Mouse (Mus musculus) heart, embryonic 15.5 days (tissue): Measurements from ENCODE around the gene Rhox2c. TPM values are rescaled to one million over a fixed set of nuclear protein-coding genes. Genes with fewer than 3 reads are reported as not detected.
"Not testable (repeated sequence)": the region's sequence is repeated elsewhere in the genome, so short reads cannot be mapped to it uniquely, and the experiment has no call there.

ENCODE experiments used
- ATAC-seq: fragments of 200-750 bp; cut with Nextera tagmentation; replicated peaks from 2 replicates; pipeline ENCODE4 v1.8.0; 2017; ENCODE audit warnings: low read depth, moderate TSS enrichment; ENCODE audit not compliant: insufficient number of reproducible peaks, insufficient read depth, low FRiP score
- H3K27ac ChIP-seq: fragments of 300-500 bp; sonication (generic); 2 replicates; pipeline ENCODE4 v1.5.1; 2015; ENCODE audit warnings: mild to moderate bottlenecking, inconsistent platforms
- H3K27me3 ChIP-seq: fragments of 300-500 bp; sonication (generic); 2 replicates; pipeline ENCODE4 v1.6.1; 2015; ENCODE audit warnings: inconsistent platforms
- H3K36me3 ChIP-seq: fragments of 300-500 bp; sonication (generic); 2 replicates; pipeline ENCODE4 v1.6.1; 2015; ENCODE audit warnings: mild to moderate bottlenecking, inconsistent platforms
- H3K4me1 ChIP-seq: fragments of 300-500 bp; sonication (generic); replicated peaks from 2 replicates; pipeline ENCODE4 v1.6.1; 2015; ENCODE audit warnings: inconsistent platforms
- H3K4me2 ChIP-seq: fragments of 300-500 bp; sonication (generic); 2 replicates; pipeline ENCODE4 v1.6.1; 2015; ENCODE audit warnings: inconsistent platforms, mild to moderate bottlenecking, moderate library complexity
- H3K4me3 ChIP-seq: fragments of 300-500 bp; sonication (generic); 2 replicates; pipeline ENCODE4 v1.5.1; 2015; ENCODE audit warnings: mild to moderate bottlenecking, inconsistent platforms
- H3K9ac ChIP-seq: fragments of 300-500 bp; sonication (generic); 2 replicates; pipeline ENCODE4 v1.6.1; 2015; ENCODE audit warnings: mild to moderate bottlenecking, inconsistent platforms
- H3K9me3 ChIP-seq: fragments of 300-500 bp; sonication (generic); replicated peaks from 2 replicates; pipeline ENCODE4 v1.6.1; 2016; ENCODE audit warnings: inconsistent platforms
- WGBS: fragments of 180-500 bp; shearing (Covaris S2); methylation state at CpG from one replicate; pipeline ENCODE4 v1.1.7; 2015; ENCODE audit warnings: mixed read lengths; 5-methylcytosine and 5-hydroxymethylcytosine counted together
- polyA plus RNA-seq: library from polyadenylated mRNA; unstranded; fragments of >200 nt; fragmentation: Nextera tagmentation; extraction: Ambion mirVana; gene quantifications from 2 replicates; pipeline ENCODE4 v1.2.1, GENCODE M21; 2015

The Rhox2c gene
- not detected in 2 replicates for polyA plus RNA-seq

GRCm38 (mm10) chrX:37453380-37453779 lies at the start of gene Rhox2c:
TSS of gene Rhox2c (plus strand) at chrX:37453680.
- WGBS = 95% methylated on average over 8 of the region's 10 CpGs
- H3K36me3 ChIP-seq = not testable (repeated sequence)

GRCm38 (mm10) chrX:37411767-37412166 lies 41.7 kb upstream of the Rhox2c start, which contains the start of gene Rhox2b:
TSS of gene Rhox2b (plus strand) at chrX:37412067.
- not testable (repeated sequence) for H3K4me3 ChIP-seq, H3K9me3 ChIP-seq, H3K27me3 ChIP-seq, H3K4me2 ChIP-seq, ATAC-seq, H3K36me3 ChIP-seq, H3K27ac ChIP-seq, H3K4me1 ChIP-seq, H3K9ac ChIP-seq
- WGBS = no CpG with 5 or more reads among the region's 9 CpGs

More at GRCm38 (mm10) chrX:37453380-37453779, at the start of gene Rhox2c:
- not testable (repeated sequence) for H3K9ac ChIP-seq, H3K27ac ChIP-seq, H3K4me3 ChIP-seq, ATAC-seq, H3K4me1 ChIP-seq, H3K9me3 ChIP-seq, H3K27me3 ChIP-seq, H3K4me2 ChIP-seq

- 82% methylated on average over 14 of the region's 15 CpGs for WGBS
- H3K4me1 ChIP-seq, H3K4me3 ChIP-seq, H3K9ac ChIP-seq, ATAC-seq, H3K27me3 ChIP-seq, H3K9me3 ChIP-seq, H3K36me3 ChIP-seq, H3K4me2 ChIP-seq, H3K27ac ChIP-seq: not testable (repeated sequence)
Measured at GRCm38 (mm10) chrX:37432194-37432593, 21.3 kb upstream of the Rhox2c start, which contains the start of gene Rhox4b. TSS of gene Rhox4b (plus strand) at chrX:37432494.

- H3K27me3 ChIP-seq, H3K4me1 ChIP-seq, H3K4me3 ChIP-seq, H3K9ac ChIP-seq, H3K36me3 ChIP-seq, H3K9me3 ChIP-seq, H3K4me2 ChIP-seq, H3K27ac ChIP-seq, ATAC-seq: not testable (repeated sequence)
- WGBS = 82% methylated on average over 3 of the region's 4 CpGs
Measured at GRCm38 (mm10) chrX:37458285-37458684, 4.8 kb downstream of the Rhox2c start, which contains the start of gene Rhox3c. TSS of gene Rhox3c (plus strand) at chrX:37458585.

GRCm38 (mm10) chrX:37480037-37480436 lies 26.6 kb downstream of the Rhox2c start, which contains the start of gene Rhox4c:
TSS of gene Rhox4c (plus strand) at chrX:37480337.
- ATAC-seq, H3K27ac ChIP-seq, H3K9ac ChIP-seq, H3K4me3 ChIP-seq, H3K36me3 ChIP-seq, H3K9me3 ChIP-seq, H3K4me2 ChIP-seq, H3K4me1 ChIP-seq, H3K27me3 ChIP-seq: not testable (repeated sequence)
- WGBS = 89% methylated on average over 14 of the region's 14 CpGs

GRCm38 (mm10) chrX:37514059-37514458 lies 60.6 kb downstream of the Rhox2c start, which contains the start of gene Rhox4d:
TSS of gene Rhox4d (plus strand) at chrX:37514359.
- H3K4me3 ChIP-seq, H3K27ac ChIP-seq, H3K27me3 ChIP-seq, H3K4me2 ChIP-seq, H3K9ac ChIP-seq, H3K36me3 ChIP-seq, ATAC-seq, H3K9me3 ChIP-seq, H3K4me1 ChIP-seq: not testable (repeated sequence)
- WGBS = 89% methylated on average over 16 of the region's 18 CpGs

Other genes with a start within 250 kb of the Rhox2c start
- gene Gm9, start 242.6 kb upstream of the Rhox2c start, polyA plus RNA-seq = not detected in 2 replicates
- not detected in 2 replicates for gene Rhox1, start 231.4 kb upstream of the Rhox2c start, polyA plus RNA-seq
- not detected in 2 replicates for gene Rhox2a, start 208.7 kb upstream of the Rhox2c start, polyA plus RNA-seq
- gene Rhox3a, start 203.8 kb upstream of the Rhox2c start, polyA plus RNA-seq = not detected in 2 replicates
- not detected in 2 replicates for gene Rhox4a, start 188.3 kb upstream of the Rhox2c start, polyA plus RNA-seq
- gene Rhox3a2, start 73.7 kb upstream of the Rhox2c start, polyA plus RNA-seq = not detected in 2 replicates
- gene Rhox4a2, start 62.8 kb upstream of the Rhox2c start, polyA plus RNA-seq = 0.66 and 2.8 TPM in 2 replicates
- gene Rhox2b, start 41.6 kb upstream of the Rhox2c start, polyA plus RNA-seq = not detected in 2 replicates
- 1.9 TPM in 1 of 2 replicates, not detected in the other for gene Rhox4b, start 21.2 kb upstream of the Rhox2c start, polyA plus RNA-seq
- gene Rhox3c, start 4.9 kb downstream of the Rhox2c start, polyA plus RNA-seq = not detected in 2 replicates
- not detected in 2 replicates for gene Rhox4c, start 26.7 kb downstream of the Rhox2c start, polyA plus RNA-seq
- not detected in 2 replicates for gene Rhox2d, start 39.7 kb downstream of the Rhox2c start, polyA plus RNA-seq
- gene Rhox4d, start 60.7 kb downstream of the Rhox2c start, polyA plus RNA-seq = not detected in 2 replicates
- not detected in 2 replicates for gene Rhox2e, start 76.8 kb downstream of the Rhox2c start, polyA plus RNA-seq
- not detected in 2 replicates for gene Rhox3e, start 88.3 kb downstream of the Rhox2c start, polyA plus RNA-seq
- not detected in 2 replicates for gene Rhox4e, start 103.7 kb downstream of the Rhox2c start, polyA plus RNA-seq
- gene Rhox2f, start 117.7 kb downstream of the Rhox2c start, polyA plus RNA-seq = not detected in 2 replicates
- gene Rhox3f, start 127.3 kb downstream of the Rhox2c start, polyA plus RNA-seq = not detected in 2 replicates
- gene Rhox4f, start 154.0 kb downstream of the Rhox2c start, polyA plus RNA-seq = not detected in 2 replicates
- not detected in 2 replicates for gene Rhox3g, start 174.9 kb downstream of the Rhox2c start, polyA plus RNA-seq
- gene Rhox2g, start 189.8 kb downstream of the Rhox2c start, polyA plus RNA-seq = not detected in 2 replicates
- not detected in 2 replicates for gene Rhox4g, start 197.6 kb downstream of the Rhox2c start, polyA plus RNA-seq
- gene Rhox3h, start 215.1 kb downstream of the Rhox2c start, polyA plus RNA-seq = not detected in 2 replicates
- not detected in 2 replicates for gene Rhox2h, start 219.6 kb downstream of the Rhox2c start, polyA plus RNA-seq